Mouse (Mus musculus) heart, adult 8-10 months (tissue): ENCODE data around the gene Gaa. TPM values are rescaled to one million over a fixed set of nuclear protein-coding genes. Genes with fewer than 3 reads are reported as not detected.
A peak's percentile ranks its signal among the peaks of the same experiment; 100 is the strongest.
"Not testable (repeated sequence)": the region's sequence is repeated elsewhere in the genome, so short reads cannot be mapped to it uniquely, and the experiment has no call there.

ENCODE experiments used
- DNase-seq: peaks from one replicate; pipeline ENCODE4 v3.0.0; 2022; ENCODE audit warnings: low spot score
- total RNA-seq, 4 experiments: library from RNA; stranded (reverse); gene quantifications; 2 replicates each; pipeline ENCODE4 v1.2.4; 2022

The Gaa gene
- total RNA-seq, 4 experiments from 2014 or later = 108 to 126 (median 114) TPM

- DNase-seq = no peak
Observed at GRCm38 (mm10) chr11:119252854-119253541, 14.7 kb upstream of the Gaa start.

DNA sequence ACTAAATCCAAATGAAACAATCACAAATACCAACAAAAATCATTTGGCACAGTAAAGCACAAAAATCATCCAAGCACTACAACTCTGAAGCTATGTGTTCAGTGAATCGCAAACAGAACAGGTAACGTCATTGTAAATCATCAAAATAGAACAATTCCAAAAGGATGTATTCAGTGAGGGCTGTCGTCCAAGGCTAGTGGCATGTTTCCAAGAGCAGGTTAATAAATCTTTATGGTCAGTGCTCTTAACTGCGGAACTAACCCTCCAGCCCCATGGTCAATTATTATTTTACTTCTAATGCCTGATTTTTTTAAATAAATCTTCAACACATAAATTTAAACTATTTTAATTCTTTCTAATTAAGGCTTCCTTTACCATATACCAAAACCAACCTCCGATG, 11.1 kb upstream of the Gaa start:
- DNase-seq = not testable (repeated sequence)

DNA sequence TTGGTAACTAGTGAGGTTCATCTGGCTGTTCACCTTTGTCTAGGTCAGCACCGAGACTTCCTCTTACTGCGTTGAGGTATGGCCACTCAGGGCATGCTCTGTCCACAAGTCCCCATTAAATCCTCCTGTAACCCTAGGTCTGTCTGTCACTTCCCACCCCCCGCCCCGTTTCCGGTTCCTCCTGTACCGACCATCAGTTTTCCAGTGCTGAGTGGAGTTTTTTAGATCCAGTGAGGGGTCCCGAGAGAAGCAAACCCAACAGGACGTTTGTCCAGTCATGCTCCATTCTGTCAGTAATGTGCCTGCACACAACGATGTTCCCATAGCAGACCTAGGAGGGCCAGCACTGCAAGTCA, 9.5 kb upstream of the Gaa start:
- DNase-seq = no peak

- peak; percentile 73 for DNase-seq
Observed at GRCm38 (mm10) chr11:119258572-119259322, 8.9 kb upstream of the Gaa start.

DNA sequence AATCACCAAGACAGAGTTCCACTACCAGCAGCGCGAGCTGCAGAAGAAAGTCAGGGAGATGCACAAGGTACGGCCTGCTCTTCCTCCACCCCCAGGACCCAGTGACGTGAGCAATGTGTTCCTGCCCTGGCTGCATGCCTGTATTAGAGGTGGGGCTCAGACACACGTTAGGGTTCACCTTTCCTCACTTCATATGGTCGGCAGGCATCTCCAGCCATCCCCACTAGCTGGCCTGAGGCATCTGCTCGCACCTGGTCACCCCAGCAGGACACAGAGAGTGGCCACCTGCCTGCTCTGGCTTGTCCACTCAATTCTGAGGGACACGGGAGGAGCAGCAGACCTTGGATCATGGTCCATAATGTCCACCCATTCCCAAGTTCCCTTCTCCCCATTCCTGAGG, 7.7 kb upstream of the Gaa start:
- DNase-seq = no peak

GRCm38 (mm10) chr11:119264413-119264812, 3.3 kb upstream of the Gaa start:
- DNase-seq = no peak

DNA sequence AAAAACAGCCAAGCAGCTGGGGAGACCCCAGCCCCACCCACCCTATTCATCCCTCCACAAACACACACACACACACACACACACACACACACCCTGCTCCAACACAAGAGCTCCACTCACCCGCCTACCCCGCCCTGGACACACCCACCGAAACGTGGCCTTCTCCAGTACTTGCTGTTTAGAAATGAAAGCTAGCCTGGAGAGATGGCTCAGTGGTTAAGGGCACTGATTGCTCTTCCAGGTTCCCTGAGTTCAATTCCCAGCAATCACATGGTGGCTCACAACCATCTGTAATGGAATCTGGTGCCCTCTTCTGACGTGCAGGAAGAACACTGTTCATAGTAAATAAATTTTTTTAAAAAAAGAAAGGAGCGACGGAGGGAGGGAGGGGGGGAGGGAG, 1.9 kb upstream of the Gaa start:
- no peak for DNase-seq

GRCm38 (mm10) chr11:119267241-119267674, 429 bp upstream of the Gaa start:
- peak; percentile 30 for DNase-seq

GRCm38 (mm10) chr11:119268557-119269195, 989 bp downstream of the Gaa start:
- no peak for DNase-seq

DNA sequence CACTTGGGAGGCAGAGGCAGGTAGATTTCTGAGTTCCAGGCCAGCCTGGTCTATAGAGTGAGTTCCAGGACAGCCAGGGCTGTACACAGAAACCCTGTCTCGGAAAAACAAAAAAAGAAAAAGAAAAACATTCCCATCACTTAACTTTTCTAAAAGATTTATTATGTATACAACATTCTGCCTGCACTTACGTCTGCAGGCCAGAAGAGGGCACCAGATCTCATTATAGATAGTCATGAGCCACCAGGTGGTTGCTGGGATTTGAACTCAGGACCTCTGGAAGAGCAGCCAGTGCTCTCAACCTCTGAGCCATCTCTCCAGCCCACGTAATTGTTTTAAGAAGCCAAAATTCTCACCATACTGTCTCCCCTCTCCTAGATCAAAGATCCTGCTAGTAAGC, 4.8 kb downstream of the Gaa start:
- not testable (repeated sequence) for DNase-seq

GRCm38 (mm10) chr11:119273186-119273930, 5.7 kb downstream of the Gaa start:
- DNase-seq = no peak

GRCm38 (mm10) chr11:119281030-119281429, 13.3 kb downstream of the Gaa start:
- no peak for DNase-seq

DNA sequence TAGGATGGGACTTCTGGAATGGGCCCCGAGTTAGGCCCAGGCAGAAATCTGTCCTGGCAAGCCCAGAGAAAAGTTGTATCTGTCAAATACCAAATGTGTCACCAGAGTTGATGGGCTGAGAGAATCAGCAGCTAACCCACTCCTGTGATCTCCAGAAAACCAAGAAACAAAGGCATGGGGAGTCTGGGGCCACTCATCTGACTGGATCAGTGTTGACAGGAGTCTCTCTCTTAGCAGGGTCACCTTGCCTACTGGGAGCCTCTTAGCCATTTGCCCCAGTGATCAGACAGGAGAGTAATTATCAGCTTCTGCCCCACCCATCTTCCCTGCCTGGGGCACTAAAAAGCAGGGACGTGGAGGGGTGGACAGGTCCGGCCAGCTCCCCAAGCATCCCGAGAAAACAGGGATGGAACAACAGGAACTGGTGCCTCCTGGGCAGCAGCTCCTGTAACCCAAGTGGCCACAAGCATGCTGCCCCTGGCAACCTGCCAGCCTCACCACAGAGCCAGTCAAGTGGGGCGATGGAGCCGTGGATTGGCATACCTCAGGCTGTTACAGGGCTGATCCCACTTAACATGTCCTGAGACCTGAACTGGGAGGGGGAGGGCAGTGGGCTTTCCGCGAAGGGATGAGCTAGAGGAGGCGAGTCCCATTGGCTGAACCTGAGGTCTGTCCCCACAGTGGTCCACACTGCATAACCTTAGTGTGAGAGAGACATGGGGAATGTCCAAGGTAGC, 18.3 kb downstream of the Gaa start:
- no peak for DNase-seq

DNA sequence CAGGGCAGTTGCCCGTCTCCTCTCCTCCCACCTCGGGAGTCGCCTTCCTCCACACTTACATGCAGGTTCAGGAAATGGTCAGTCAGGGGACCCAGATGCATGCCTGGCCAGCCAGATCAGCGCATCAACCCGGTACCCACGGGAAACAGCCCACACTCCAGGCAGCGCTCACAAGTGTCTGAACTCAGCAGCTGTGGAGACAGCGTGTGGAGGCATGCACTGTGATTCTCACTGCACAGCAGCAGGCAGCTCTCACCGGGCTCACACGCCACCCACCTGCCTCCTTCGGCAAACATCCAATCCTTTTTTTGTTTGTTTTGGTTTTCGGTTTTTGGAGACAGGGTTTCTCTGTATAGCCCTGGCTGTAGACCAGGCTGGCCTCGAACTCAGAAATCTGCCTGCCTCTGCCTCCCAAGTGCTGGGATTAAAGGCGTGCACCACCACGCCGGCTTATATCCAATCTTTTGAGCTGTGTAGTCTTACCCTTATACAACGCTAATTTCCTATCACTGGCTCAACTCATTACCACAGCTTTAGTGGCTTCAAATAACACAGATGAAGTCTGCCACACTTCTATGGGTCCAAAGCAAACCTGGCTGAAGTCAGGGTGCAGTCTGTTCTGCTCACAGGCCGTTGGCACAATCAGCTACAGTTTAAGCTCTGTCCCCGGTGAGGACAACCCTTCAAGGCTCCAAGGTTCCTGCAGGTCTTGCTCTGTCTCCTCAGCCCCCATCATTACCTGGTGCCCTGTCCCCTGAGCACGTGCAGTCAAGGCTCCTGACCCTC, 19.7 kb downstream of the Gaa start:
- no peak for DNase-seq

GRCm38 (mm10) chr11:119292861-119293260, 25.2 kb downstream of the Gaa start:
- not testable (repeated sequence) for DNase-seq

DNA sequence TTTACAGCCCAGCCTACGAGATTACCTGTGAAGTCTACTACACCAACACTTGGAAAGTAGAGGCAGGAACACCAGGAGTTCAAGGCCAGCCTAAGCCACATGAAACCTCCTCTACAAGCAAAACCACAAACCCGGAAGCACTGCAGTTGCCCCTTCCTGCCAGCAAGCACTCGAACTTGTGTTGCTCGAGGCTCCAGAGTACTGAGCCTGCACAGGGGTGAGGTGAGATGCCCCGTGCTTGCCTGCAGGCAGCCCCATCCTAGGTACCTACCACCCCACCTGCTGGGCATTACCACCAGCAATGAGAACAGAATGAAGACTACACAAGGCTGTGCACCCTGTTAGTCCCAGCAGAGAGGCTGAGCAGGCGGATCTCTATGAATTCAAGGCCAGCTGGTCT, 30.3 kb downstream of the Gaa start:
- no peak for DNase-seq

DNA sequence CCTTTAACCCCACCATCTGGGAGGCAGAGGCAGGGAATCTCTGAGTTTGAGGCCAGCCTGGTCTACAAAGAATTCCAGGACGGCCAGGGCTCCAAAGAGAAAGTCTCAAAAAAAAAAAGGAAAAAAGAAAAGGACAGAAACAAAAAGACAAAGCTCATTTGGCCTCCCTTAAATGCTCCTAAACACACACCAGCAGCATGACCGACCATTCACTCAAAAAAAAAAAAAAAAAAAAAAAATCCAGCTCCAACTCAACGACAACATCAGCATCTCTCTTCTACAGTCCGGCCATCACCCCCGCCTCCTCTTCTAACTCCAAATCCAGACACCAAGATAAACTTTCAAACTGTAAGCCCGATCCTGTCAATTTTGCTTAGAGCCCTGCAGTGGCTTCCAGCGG, 31.2 kb downstream of the Gaa start:
- DNase-seq = no peak

- DNase-seq = peak; percentile 94
Observed at GRCm38 (mm10) chr11:119299391-119300245, 31.9 kb downstream of the Gaa start, which contains the start of gene Eif4a3. Eif4a3 (minus strand) TSS chr11:119300089.

- no peak for DNase-seq
Observed at GRCm38 (mm10) chr11:119300246-119300935, 32.7 kb downstream of the Gaa start.
